Mouse (Mus musculus): ENCODE measurements around the gene Sftpd. TPM values are rescaled to one million over a fixed set of nuclear protein-coding genes. Genes with fewer than 3 reads are reported as not detected.

Sftpd gene
- total RNA-seq (2023) = not detected

GRCm38 (mm10) chr14:41185059-41185821 is at the start of gene Sftpd:
TSS of gene Sftpd (minus strand) at chr14:41185149.

GRCm38 (mm10) chr14:41151220-41151898 is 33.6 kb downstream of the Sftpd start, which contains the start of gene Mbl1:
TSS of gene Mbl1 (plus strand) at chr14:41151458.

GRCm38 (mm10) chr14:41131540-41131939 is 53.4 kb downstream of the Sftpd start, which contains the start of gene Sftpa1:
TSS of gene Sftpa1 (plus strand) at chr14:41131782.

Other genes with a start within 250 kb of the Sftpd start
- gene Tspan14, start 218.3 kb downstream of the Sftpd start, total RNA-seq (2023) = 112 TPM
- 10.7 TPM for gene Fam213a, start 171.4 kb downstream of the Sftpd start, total RNA-seq (2023)
- not detected for gene Dydc2, start 115.9 kb downstream of the Sftpd start, total RNA-seq (2023)
- gene Dydc1, start 112.2 kb downstream of the Sftpd start, total RNA-seq (2023) = not detected
- not detected for gene Mat1a, start 80.1 kb downstream of the Sftpd start, total RNA-seq (2023)
- not detected for gene Sftpa1, start 53.4 kb downstream of the Sftpd start, total RNA-seq (2023)
- not detected for gene Mbl1, start 33.7 kb downstream of the Sftpd start, total RNA-seq (2023)
- gene Gm2832, start 93.7 kb upstream of the Sftpd start, total RNA-seq (2023) = not detected
- gene Gm5798, start 163.5 kb upstream of the Sftpd start, total RNA-seq (2023) = not detected
- not detected for gene Gm7945, start 201.2 kb upstream of the Sftpd start, total RNA-seq (2023)
- not detected for gene Gm6482, start 223.1 kb upstream of the Sftpd start, total RNA-seq (2023)